Mouse (Mus musculus) subcutaneous adipose tissue, adult 2 months (tissue): ENCODE data around the gene Lhcgr. TPM values are rescaled to one million over a fixed set of nuclear protein-coding genes. Genes with fewer than 3 reads are reported as not detected.

ENCODE experiments used
- polyA plus RNA-seq: library from polyadenylated mRNA; depleted of rRNA; stranded (reverse); fragments of >200 nt; gene quantifications from 2 replicates; pipeline ENCODE4 v1.2.3, GENCODE M21; 2012; ENCODE audit warnings: low replicate concordance; rRNA removed

Gene Lhcgr
- 0.19 and 0.36 TPM in 2 replicates for polyA plus RNA-seq

DNA sequence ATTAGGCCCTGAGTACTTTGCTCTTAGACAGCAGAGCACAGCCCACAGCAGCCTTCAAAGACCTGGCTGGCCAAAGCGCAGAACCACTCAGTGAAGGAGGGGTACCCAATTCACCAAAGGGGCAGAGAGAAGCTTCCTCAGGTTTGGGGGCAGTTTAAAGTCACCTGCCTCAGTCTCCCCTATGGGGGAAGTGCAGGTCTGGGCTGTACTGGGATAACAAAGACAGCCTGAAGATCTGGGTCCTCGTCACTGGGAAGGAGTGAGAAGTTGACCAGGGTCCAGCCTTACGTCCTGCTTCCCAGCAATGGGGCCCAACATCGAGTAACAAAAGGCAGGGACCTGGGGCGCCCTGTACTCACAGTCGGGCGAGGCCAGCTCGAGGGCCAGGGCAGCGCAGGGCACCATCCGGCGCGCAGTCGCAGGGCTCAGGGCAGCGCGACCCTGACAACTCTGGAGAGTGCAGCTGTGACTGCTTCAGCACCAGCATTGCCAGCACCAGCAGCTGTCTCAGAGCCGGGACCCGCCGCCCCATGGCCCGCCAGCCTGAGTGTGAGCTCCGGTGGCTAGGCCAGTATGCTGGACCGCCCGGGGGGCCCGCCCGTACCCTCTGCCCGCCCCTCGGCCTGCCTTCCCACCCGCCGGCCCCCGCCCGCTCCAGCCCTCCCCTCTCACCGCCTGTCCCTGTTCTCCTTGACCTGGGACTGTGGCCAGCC is at the start of gene Lhcgr:
TSS of gene Lhcgr (minus strand) at position 551 of the 713 bp plus-strand sequence.

GRCm38 (mm10) chr17:88668452-88668851 is 123.3 kb downstream of the Lhcgr start, which contains the start of gene Gtf2a1l:
TSS of gene Gtf2a1l (plus strand) at chr17:88668660.

Other genes starting within 250 kb of the Lhcgr start
- 17.1 and 37.4 TPM in 2 replicates for gene Ston1, start 194.3 kb downstream of the Lhcgr start, polyA plus RNA-seq
- 0.31 TPM in 1 of 2 replicates, not detected in the other for gene Gtf2a1l, start 123.3 kb downstream of the Lhcgr start, polyA plus RNA-seq